Mouse (Mus musculus): ENCODE results near the gene Gabrg2. TPM values are rescaled to one million over a fixed set of nuclear protein-coding genes. Genes with fewer than 3 reads are reported as not detected.
A peak's percentile ranks its signal among the peaks of the same experiment; 100 is the strongest.

Gabrg2 gene
- total RNA-seq (2014; rRNA removed; ENCODE audit: low replicate concordance), result not detected in 2 replicates
- polyA plus RNA-seq (2015; fragmentation: Nextera tagmentation; extraction: Ambion mirVana), result not detected in 2 replicates

DNA sequence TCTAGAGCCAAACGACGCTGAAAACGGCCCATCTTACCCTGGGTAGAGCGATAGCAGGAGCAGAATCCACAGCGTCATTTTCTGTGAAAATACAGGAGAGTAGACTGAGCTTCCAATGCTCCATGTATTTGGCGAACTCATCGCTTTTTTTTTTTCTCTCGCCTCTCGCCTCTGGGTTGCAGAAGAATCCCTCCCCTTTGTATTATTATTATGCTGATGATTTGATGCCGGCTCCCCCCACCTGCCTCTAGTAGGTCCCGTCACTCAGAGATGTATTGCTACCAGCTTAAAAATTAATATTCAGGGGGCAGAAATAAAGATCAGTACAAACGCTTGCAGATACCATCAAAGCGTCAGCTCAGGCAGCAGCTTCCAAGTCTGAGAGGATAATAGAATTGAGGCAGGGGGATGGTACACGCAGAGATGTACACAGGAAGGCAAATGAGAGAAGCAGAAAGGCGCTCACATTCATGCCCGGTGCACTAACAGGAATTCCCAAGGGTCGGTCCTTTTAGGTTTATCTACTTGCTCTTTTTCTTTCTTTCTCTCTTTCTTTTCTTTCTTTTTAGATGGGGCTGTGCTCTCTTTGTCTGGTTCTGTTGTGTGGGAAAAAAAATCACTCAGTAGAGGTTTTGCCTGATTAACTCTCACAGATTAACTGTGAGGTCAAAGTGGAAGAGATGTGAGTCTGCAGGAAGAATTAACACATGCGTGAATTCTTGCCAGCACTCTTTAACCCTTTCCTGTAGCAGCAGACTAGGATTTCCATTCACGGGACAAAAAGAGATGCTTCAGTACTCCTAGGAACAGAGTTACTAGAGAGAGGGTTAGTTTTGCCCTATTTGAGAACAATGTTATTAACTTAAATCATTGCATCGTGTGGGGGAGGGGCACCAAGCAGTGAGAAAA lies at the start of gene Gabrg2:
Gene Gabrg2 (minus strand): TSS at position 668 of the 909 bp plus-strand sequence.
- H3K4me1 ChIP-seq (ENCODE audit: control insufficient read depth, insufficient read depth), result no peaks in the 10 kb centered on the region
- H3K9ac ChIP-seq (replicated peaks; ENCODE audit: low read depth, low read length), result no peak within 1 kb of the TSS
- H3K27ac ChIP-seq (ENCODE audit: low read depth), result no peak within 1 kb of the TSS
- no peak for TF ChIP-seq CTCF (IDR thresholded peaks at IDR 0.05; ENCODE audit: low read depth)
- no peak for TF ChIP-seq EP300 (IDR thresholded peaks at IDR 0.05; ENCODE audit: low read depth)
- H3K4me3 ChIP-seq (ENCODE audit: low read depth, low read length), result no peak within 1 kb of the TSS
- no peaks in the 10 kb centered on the region for H3K9me3 ChIP-seq (replicated peaks; ENCODE audit: control insufficient read depth, low read length)
- H3K36me3 ChIP-seq (replicated peaks; ENCODE audit: control insufficient read depth, insufficient read depth, low read length), result no peaks in the 10 kb centered on the region
- WGBS, result 9% methylated on average over 20 of the region's 20 CpGs
- no peak for DNase-seq (ENCODE audit: low spot score)
- no peak within 1 kb of the TSS for H3K4me2 ChIP-seq (ENCODE audit: low read depth, low read length)
- ATAC-seq (ENCODE audit: insufficient read depth, low read depth), result no peak
- H3K27me3 ChIP-seq (ENCODE audit: control insufficient read depth, insufficient read depth, low read length), result no peaks in the 10 kb centered on the region

DNA sequence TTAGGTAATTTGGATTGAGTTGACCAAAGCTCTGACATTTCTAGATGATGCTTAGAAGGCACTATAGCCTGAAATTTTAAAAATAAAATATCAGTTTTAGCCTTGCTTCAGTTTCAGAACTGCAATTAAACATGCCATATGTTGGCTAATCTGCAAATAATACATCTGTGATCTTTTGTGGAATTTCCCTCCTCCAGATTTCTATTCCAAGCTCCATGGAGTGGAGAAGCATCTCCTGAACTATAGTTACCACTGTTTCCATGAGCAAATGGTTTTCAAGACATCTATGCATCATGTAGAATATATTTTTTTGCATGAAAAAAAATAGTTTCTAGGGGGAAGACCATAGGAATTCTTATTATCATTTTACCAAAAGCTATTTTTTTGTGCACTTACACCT lies 47.5 kb upstream of the Gabrg2 start:
- Histone ChIP-seq H3K4me1 (ENCODE audit: control insufficient read depth, insufficient read depth) (no peaks in the 10 kb centered on the region), H3K4me3 (ENCODE audit: low read depth, low read length) (no peak overlapping the region), H3K9me3 (replicated peaks; ENCODE audit: control insufficient read depth, low read length) (no peaks in the 10 kb centered on the region), H3K27ac (ENCODE audit: low read depth) (no peak overlapping the region), H3K4me2 (ENCODE audit: low read depth, low read length) (no peak overlapping the region), H3K27me3 (ENCODE audit: control insufficient read depth, insufficient read depth, low read length) (no peaks in the 10 kb centered on the region), H3K36me3 (replicated peaks; ENCODE audit: control insufficient read depth, insufficient read depth, low read length) (no peaks in the 10 kb centered on the region), H3K9ac (replicated peaks; ENCODE audit: low read depth, low read length) (no peak overlapping the region)
- DNase-seq (ENCODE audit: low spot score), result no peak
- TF ChIP-seq EP300 (IDR thresholded peaks at IDR 0.05; ENCODE audit: low read depth), result no peak
- ATAC-seq (ENCODE audit: insufficient read depth, low read depth), result no peak

DNA sequence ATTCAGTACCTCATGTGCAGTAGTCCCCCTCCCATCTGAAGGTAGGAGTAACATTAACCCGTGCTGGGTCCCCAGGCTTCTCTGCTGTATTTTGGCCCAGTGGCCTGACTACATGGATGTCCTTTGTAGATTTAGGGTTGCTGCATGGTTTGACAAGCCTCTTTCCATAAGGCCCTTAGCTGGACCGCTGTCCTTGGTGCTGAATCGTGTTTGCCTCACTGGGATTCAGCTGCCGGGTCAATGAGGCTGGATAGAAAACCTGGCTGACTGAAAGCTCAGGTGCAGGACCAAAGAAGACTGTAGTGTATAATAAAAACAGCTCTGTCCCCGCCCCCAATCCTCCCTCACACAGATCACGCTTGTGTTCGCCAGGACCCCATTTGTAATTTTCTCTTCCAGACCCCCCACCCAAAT lies 1.2 kb downstream of the Gabrg2 start:
- Histone ChIP-seq H3K36me3 (replicated peaks; ENCODE audit: control insufficient read depth, insufficient read depth, low read length) (no peaks in the 10 kb centered on the region), H3K9ac (replicated peaks; ENCODE audit: low read depth, low read length) (no peak overlapping the region), H3K27me3 (ENCODE audit: control insufficient read depth, insufficient read depth, low read length) (no peaks in the 10 kb centered on the region), H3K9me3 (replicated peaks; ENCODE audit: control insufficient read depth, low read length) (no peaks in the 10 kb centered on the region), H3K4me3 (ENCODE audit: low read depth, low read length) (no peak overlapping the region), H3K4me2 (ENCODE audit: low read depth, low read length) (no peak overlapping the region), H3K4me1 (ENCODE audit: control insufficient read depth, insufficient read depth) (no peaks in the 10 kb centered on the region), H3K27ac (ENCODE audit: low read depth) (no peak overlapping the region)
- WGBS, result 0% methylated on average over 7 of the region's 7 CpGs
- no peak for ATAC-seq (ENCODE audit: insufficient read depth, low read depth)
- TF ChIP-seq EP300 (IDR thresholded peaks at IDR 0.05; ENCODE audit: low read depth), result no peak
- no peak for TF ChIP-seq CTCF (IDR thresholded peaks at IDR 0.05; ENCODE audit: low read depth)
- DNase-seq (ENCODE audit: low spot score), result peak; percentile 57

DNA sequence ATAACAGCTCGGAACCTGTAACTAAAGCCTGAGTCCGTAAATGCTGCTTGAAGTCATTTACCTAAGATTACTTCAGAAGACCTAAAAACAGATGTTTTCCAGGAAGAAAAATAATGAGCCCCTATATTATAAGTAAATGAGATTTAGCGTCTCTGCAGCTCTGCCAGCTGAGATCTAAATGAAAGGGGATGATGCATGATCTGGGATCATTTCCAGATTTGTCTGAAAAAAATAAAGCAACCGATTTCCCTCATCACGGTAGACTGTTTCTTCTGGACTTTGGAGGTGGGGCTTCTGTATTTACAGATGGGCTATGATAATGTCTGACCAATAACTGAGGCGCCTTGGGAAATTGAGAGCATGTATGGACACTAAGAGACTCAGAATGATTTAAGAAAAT lies 20.5 kb downstream of the Gabrg2 start:
- DNase-seq (ENCODE audit: low spot score) (no peak), ATAC-seq (ENCODE audit: insufficient read depth, low read depth) (no peak)
- Histone ChIP-seq H3K27me3 (ENCODE audit: control insufficient read depth, insufficient read depth, low read length) (no peaks in the 10 kb centered on the region), H3K4me1 (ENCODE audit: control insufficient read depth, insufficient read depth) (no peaks in the 10 kb centered on the region), H3K9ac (replicated peaks; ENCODE audit: low read depth, low read length) (no peak overlapping the region), H3K9me3 (replicated peaks; ENCODE audit: control insufficient read depth, low read length) (no peaks in the 10 kb centered on the region), H3K4me2 (ENCODE audit: low read depth, low read length) (no peak overlapping the region), H3K4me3 (ENCODE audit: low read depth, low read length) (no peak overlapping the region), H3K27ac (ENCODE audit: low read depth) (no peak overlapping the region), H3K36me3 (replicated peaks; ENCODE audit: control insufficient read depth, insufficient read depth, low read length) (no peaks in the 10 kb centered on the region)
- 66% methylated on average over 6 of the region's 6 CpGs for WGBS
- TF ChIP-seq CTCF (IDR thresholded peaks at IDR 0.05; ENCODE audit: low read depth) (no peak), EP300 (IDR thresholded peaks at IDR 0.05; ENCODE audit: low read depth) (no peak)

DNA sequence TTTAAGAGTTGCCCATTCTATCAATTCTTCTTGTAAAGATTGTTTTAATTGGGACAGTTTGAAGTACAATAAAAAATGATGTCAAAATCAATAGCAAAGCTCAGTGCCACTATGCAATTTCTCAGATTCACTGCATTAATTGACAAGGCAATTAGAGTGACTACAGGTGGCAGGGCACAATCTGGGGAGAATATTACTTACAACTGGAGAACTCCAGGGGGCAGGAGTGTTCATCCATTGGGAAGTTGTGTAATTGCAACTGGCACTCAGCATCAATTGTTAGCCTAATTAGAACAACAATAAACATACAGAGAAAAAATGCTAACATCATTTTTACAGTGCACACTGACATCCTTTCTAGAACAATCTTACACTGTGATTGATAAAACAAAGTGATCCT lies 32.1 kb downstream of the Gabrg2 start:
- no peak overlapping the region for H3K4me3 ChIP-seq (ENCODE audit: low read depth, low read length)
- no peaks in the 10 kb centered on the region for H3K27me3 ChIP-seq (ENCODE audit: control insufficient read depth, insufficient read depth, low read length)
- no peaks in the 10 kb centered on the region for H3K36me3 ChIP-seq (replicated peaks; ENCODE audit: control insufficient read depth, insufficient read depth, low read length)
- DNase-seq (ENCODE audit: low spot score), result no peak
- no peak overlapping the region for H3K9ac ChIP-seq (replicated peaks; ENCODE audit: low read depth, low read length)
- H3K4me2 ChIP-seq (ENCODE audit: low read depth, low read length), result no peak overlapping the region
- H3K9me3 ChIP-seq (replicated peaks; ENCODE audit: control insufficient read depth, low read length), result no peaks in the 10 kb centered on the region
- no peak for ATAC-seq (ENCODE audit: insufficient read depth, low read depth)
- TF ChIP-seq EP300 (IDR thresholded peaks at IDR 0.05; ENCODE audit: low read depth) (no peak), CTCF (IDR thresholded peaks at IDR 0.05; ENCODE audit: low read depth) (no peak)
- H3K4me1 ChIP-seq (ENCODE audit: control insufficient read depth, insufficient read depth), result no peaks in the 10 kb centered on the region
- no peak overlapping the region for H3K27ac ChIP-seq (ENCODE audit: low read depth)

DNA sequence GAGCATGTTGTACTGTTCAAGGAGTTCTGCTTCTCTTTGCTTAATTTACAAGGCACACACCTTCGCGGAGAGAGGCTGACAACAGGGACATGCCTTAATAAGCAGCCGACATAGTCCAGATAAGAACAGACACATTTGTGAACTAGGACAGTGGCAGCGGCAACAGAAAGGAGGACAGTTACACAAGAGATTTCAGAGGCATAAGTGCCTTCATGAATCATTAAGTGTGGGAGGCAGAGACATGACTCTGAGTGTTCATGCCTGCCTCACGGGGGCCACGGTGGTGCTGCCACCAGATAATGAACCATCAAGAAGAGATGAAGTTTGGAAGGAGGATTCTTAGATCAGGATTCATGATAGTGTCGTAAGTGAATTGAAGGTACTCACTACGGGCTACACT lies 38.0 kb downstream of the Gabrg2 start:
- DNase-seq (ENCODE audit: low spot score) (no peak), ATAC-seq (ENCODE audit: insufficient read depth, low read depth) (no peak)
- Histone ChIP-seq H3K4me3 (ENCODE audit: low read depth, low read length) (no peak overlapping the region), H3K27ac (ENCODE audit: low read depth) (no peak overlapping the region), H3K4me2 (ENCODE audit: low read depth, low read length) (no peak overlapping the region), H3K4me1 (ENCODE audit: control insufficient read depth, insufficient read depth) (no peaks in the 10 kb centered on the region), H3K27me3 (ENCODE audit: control insufficient read depth, insufficient read depth, low read length) (no peaks in the 10 kb centered on the region), H3K9ac (replicated peaks; ENCODE audit: low read depth, low read length) (no peak overlapping the region), H3K9me3 (replicated peaks; ENCODE audit: control insufficient read depth, low read length) (no peaks in the 10 kb centered on the region), H3K36me3 (replicated peaks; ENCODE audit: control insufficient read depth, insufficient read depth, low read length) (no peaks in the 10 kb centered on the region)
- TF ChIP-seq EP300 (IDR thresholded peaks at IDR 0.05; ENCODE audit: low read depth), result no peak
- no peak for TF ChIP-seq CTCF (IDR thresholded peaks at IDR 0.05; ENCODE audit: low read depth)
- WGBS, result 44% methylated on average over 8 of the region's 8 CpGs
